Mouse (Mus musculus) C2C12 (cell line): ENCODE data around the gene Synj2. TPM values are rescaled to one million over a fixed set of nuclear protein-coding genes. Genes with fewer than 3 reads are reported as not detected.

Experiments
- H3K27me3 ChIP-seq: one replicate; pipeline ENCODE4 v1.6.1; 2011; ENCODE audit not compliant: control insufficient read depth, insufficient read depth, insufficient read length
- H3K36me3 ChIP-seq: one replicate; pipeline ENCODE4 v1.6.1; 2011; ENCODE audit not compliant: control insufficient read depth, insufficient read depth
- H3K4me3 ChIP-seq: one replicate; pipeline ENCODE4 v1.5.1; 2011; ENCODE audit warnings: mild to moderate bottlenecking, control low read depth; ENCODE audit not compliant: poor library complexity, insufficient read depth, severe bottlenecking
- H3K79me2 ChIP-seq: one replicate; pipeline ENCODE4 v1.6.1; 2011; ENCODE audit not compliant: control insufficient read depth, insufficient read depth
- H3K79me3 ChIP-seq: one replicate; pipeline ENCODE4 v1.6.1; 2011; ENCODE audit warnings: low read depth, control low read depth
- H3ac ChIP-seq: one replicate; pipeline ENCODE3; 2011; ENCODE audit warnings: low read depth; ENCODE audit not compliant: control insufficient read depth, insufficient read length
- CEBPB ChIP-seq: IDR thresholded peaks from one replicate; pipeline ENCODE4 v1.6.1; 2011; ENCODE audit warnings: low read depth, mild to moderate bottlenecking, control low read depth, moderate library complexity
- CTCF ChIP-seq: IDR thresholded peaks from one replicate; pipeline ENCODE4 v1.5.1; 2011; ENCODE audit not compliant: control insufficient read depth, insufficient read depth, insufficient read length
- FOSL1 ChIP-seq: IDR thresholded peaks from one replicate; pipeline ENCODE4 v1.8.0; 2011; ENCODE audit warnings: mild to moderate bottlenecking, low read length; ENCODE audit not compliant: poor library complexity, insufficient read depth, severe bottlenecking
- MAX ChIP-seq: IDR thresholded peaks from one replicate; pipeline ENCODE4 v1.6.1; 2011; ENCODE audit warnings: mild to moderate bottlenecking, control low read depth
- MYOD1 ChIP-seq: IDR thresholded peaks from one replicate; pipeline ENCODE4 v1.6.1; 2011; ENCODE audit warnings: low read depth; ENCODE audit not compliant: control insufficient read depth, insufficient read length
- MYOG ChIP-seq: IDR thresholded peaks from one replicate; pipeline ENCODE4 v1.6.1; 2011; ENCODE audit not compliant: control insufficient read depth, insufficient read length; ENCODE audit errors: extremely low read depth
- USF1 ChIP-seq: IDR thresholded peaks from one replicate; pipeline ENCODE4 v1.6.1; 2011; ENCODE audit warnings: low read depth, mild to moderate bottlenecking, control low read depth, moderate library complexity
- polyA plus RNA-seq: library from polyadenylated mRNA; unstranded; fragments of >200 nt; fragmentation: generic; extraction: Trizol; gene quantifications from one replicate; pipeline ENCODE4 v1.2.1, GENCODE M21; 2012; ENCODE audit warnings: missing spikeins

Synj2 gene
- polyA plus RNA-seq, 1 experiment: 30.9 TPM

DNA sequence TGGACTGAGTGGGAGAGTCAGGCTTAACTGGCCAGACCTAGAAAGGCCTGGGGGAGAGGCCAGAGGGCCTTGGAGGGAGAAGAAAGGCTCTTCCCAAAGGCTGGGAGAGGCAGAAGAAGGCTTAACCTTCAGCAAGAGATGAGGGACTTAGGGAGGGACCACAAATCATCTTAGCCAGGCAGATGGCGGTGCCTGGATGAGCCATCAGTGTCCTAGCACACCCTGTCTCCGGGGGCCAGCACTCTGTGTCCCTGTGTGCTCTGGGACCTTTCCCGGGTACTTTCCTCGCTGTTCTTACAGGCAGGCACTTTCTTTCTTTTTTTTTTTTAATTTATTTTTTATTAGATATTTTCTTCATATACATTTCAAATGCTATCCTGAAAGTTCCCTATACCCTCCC lies 31.4 kb upstream of the Synj2 start:
- Histone ChIP-seq H3K36me3 (peaks cover 66% of the 10 kb centered on the region), H3K27me3 (no peaks in the 10 kb centered on the region), H3K4me3 (no peak overlapping the region), H3K79me3 (no peaks in the 10 kb centered on the region), H3ac (no peak overlapping the region), H3K79me2 (no peaks in the 10 kb centered on the region)
- no peak for TF ChIP-seq MYOG

DNA sequence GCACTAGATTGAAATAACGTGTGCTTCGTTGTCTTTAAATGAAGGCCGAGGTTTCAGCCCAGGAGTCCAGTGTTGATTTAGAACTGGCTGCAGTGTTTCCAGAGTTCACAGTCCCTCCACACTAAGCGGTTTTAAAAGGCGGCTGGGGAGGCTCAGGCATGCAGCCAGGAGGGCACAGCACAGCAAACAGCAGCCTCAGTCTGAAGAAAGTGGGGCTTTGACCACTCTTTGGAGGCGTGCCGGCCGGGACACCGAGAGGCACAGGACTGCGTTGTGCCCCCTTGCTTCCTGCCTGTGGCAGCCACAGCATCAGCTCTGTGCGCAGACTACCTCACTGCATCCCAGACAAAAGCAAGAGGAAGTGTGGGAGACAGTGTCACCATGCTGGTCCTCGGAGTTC lies 29.5 kb upstream of the Synj2 start:
- Histone ChIP-seq H3K27me3 (no peaks in the 10 kb centered on the region), H3K79me2 (no peaks in the 10 kb centered on the region), H3K36me3 (peaks cover 57% of the 10 kb centered on the region), H3ac (no peak overlapping the region), H3K79me3 (no peaks in the 10 kb centered on the region), H3K4me3 (no peak overlapping the region)
- TF ChIP-seq FOSL1 (no peak), CTCF (no peak), MYOD1 (no peak)

DNA sequence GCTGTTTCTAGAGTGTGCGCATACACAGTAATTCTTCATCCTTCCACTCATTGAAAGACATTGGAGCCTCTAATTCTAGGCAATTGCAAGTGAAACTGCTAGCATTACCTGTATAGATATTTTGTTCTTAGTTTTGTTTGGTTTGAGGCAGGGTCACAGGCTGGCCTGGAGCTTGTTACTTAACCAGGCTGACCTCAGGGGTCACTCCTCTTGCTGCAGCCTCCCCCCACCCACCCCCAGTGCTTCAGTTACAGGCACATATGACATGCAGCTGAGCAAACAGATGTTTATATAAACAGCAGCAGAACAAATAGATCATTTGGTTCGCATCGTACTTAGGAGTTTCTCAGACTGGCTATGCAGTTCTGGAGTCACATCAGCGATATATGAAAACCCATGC lies 28.3 kb upstream of the Synj2 start:
- H3K27me3 ChIP-seq: no peaks in the 10 kb centered on the region
- no peak overlapping the region for H3ac ChIP-seq
- H3K36me3 ChIP-seq: peaks cover 52% of the 10 kb centered on the region
- H3K79me3 ChIP-seq: no peaks in the 10 kb centered on the region
- no peaks in the 10 kb centered on the region for H3K79me2 ChIP-seq
- TF ChIP-seq MYOG: no peak
- TF ChIP-seq CEBPB: no peak
- no peak for TF ChIP-seq MYOD1
- no peak for TF ChIP-seq FOSL1
- TF ChIP-seq USF1: no peak
- TF ChIP-seq CTCF: no peak
- TF ChIP-seq MAX: no peak
- no peak overlapping the region for H3K4me3 ChIP-seq

DNA sequence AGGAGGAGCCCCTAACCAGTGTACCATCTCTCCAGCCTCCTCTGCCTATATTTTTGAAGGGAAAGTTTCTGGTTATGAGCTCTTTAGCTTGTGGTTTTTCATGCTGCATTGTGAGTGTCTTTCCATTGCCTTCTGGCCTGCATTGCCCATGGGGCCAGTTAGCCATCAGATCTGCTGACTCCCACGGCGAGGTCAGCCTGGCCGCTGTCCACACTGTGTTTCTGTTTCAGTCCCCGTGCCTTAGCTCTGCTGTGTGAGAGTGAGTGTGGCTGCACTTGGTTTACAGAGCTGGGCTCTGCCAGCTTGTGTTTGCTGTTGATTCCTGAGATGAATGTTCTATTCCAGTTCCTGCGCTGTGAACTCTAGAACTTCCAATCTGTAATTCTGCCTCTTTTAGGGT lies 26.9 kb upstream of the Synj2 start:
- Histone ChIP-seq H3K79me3 (no peaks in the 10 kb centered on the region), H3K36me3 (peaks cover 48% of the 10 kb centered on the region), H3K4me3 (no peak overlapping the region), H3K79me2 (no peaks in the 10 kb centered on the region), H3ac (no peak overlapping the region), H3K27me3 (no peaks in the 10 kb centered on the region)
- TF ChIP-seq MAX (no peak), CTCF (no peak), MYOG (no peak), CEBPB (no peak), USF1 (no peak), MYOD1 (no peak)

DNA sequence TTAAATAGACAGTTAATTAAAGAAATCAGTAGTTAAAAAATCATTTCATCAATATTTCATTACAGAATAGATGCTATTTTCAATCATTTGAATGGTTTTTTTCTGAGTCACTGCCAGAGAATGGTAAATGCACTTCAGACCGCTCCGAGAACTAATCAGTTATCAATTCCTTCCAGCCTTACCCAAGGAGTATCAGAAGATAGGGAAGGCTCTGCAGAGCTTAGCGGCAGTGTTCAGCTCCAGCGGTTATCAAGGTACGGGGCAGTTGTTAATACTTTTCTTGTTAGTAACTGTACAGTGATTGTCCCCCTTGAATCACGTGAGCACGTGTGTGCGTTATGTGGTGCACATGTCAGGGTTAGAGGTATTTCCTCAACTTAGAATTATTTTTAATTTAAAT lies 19.1 kb upstream of the Synj2 start:
- TF ChIP-seq FOSL1: no peak
- no peak for TF ChIP-seq MAX
- TF ChIP-seq MYOD1: no peak
- TF ChIP-seq CEBPB: no peak
- no peak for TF ChIP-seq USF1
- TF ChIP-seq CTCF: no peak
- no peak for TF ChIP-seq MYOG
- H3K4me3 ChIP-seq: no peak overlapping the region
- H3ac ChIP-seq: no peak overlapping the region
- H3K36me3 ChIP-seq: peaks cover 76% of the 10 kb centered on the region
- no peaks in the 10 kb centered on the region for H3K79me2 ChIP-seq
- no peaks in the 10 kb centered on the region for H3K79me3 ChIP-seq
- H3K27me3 ChIP-seq: no peaks in the 10 kb centered on the region

DNA sequence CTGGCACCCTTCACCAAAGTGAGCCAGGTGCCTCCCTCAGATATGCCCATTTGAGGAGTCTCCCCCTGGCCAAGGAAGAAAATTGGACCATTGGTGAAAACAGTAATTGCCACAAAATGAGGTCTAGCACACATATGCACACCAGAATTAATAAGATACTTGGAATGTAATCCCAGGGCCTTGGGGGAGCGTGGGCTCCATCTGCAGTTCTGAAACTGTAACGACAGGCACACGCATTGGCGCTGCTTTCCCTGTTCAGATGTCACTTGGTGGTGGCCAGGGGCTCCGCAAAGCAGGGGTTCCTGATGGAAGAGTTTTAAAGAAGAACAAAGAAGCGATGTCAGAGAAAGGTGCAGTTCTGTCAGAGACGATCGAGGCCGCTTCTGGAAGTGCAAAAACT lies 17.8 kb upstream of the Synj2 start:
- peaks cover 81% of the 10 kb centered on the region for H3K36me3 ChIP-seq

More for the DNA sequence above, 17.8 kb upstream of the Synj2 start:
- TF ChIP-seq CEBPB (no peak), MYOG (no peak), MYOD1 (no peak), CTCF (no peak), MAX (no peak)
- Histone ChIP-seq H3ac (no peak overlapping the region), H3K4me3 (no peak overlapping the region), H3K79me3 (no peaks in the 10 kb centered on the region), H3K27me3 (no peaks in the 10 kb centered on the region), H3K79me2 (no peaks in the 10 kb centered on the region)
